Mouse (Mus musculus): ENCODE data around the gene Itsn2. TPM values are rescaled to one million over a fixed set of nuclear protein-coding genes. Genes with fewer than 3 reads are reported as not detected.
"Not testable (repeated sequence)": the region's sequence is repeated elsewhere in the genome, so short reads cannot be mapped to it uniquely, and the experiment has no call there.

Itsn2 gene
- polyA plus RNA-seq, 1 experiment from 2014 or later = 25.9 TPM

DNA sequence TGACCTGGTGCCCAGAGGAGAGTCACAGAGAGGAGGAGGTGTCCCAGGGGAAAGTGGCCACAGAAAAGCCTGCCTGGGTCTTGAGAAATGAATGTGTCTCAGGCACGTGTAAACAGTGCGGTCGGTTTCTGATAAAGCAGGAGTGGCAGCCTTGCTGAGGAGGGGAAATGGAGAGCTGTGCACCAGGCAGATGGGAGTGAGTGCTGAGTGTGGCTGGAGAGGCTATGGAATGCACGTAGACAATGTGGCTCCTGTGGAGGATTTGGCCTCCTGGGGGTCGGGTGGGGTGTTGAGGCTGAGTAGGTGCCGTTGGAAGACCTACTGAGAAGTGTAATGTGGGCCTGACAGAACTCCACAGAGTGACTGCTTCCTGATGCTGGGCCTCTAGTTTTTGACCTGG, 113.2 kb downstream of the Itsn2 start:
- not testable (repeated sequence) for H3K36me3 ChIP-seq (replicated peaks; ENCODE audit: control insufficient read depth, insufficient read depth, low read depth, low read length); H3K4me2 ChIP-seq (ENCODE audit: low read depth, low read length); ATAC-seq (replicated peaks; ENCODE audit: insufficient number of reproducible peaks, low FRiP score, low TSS enrichment, low read depth); H3K9me3 ChIP-seq (replicated peaks; ENCODE audit: control insufficient read depth, low read length); DNase-seq (ENCODE audit: low spot score); H3K9ac ChIP-seq (replicated peaks; ENCODE audit: low read length); H3K4me1 ChIP-seq (ENCODE audit: control insufficient read depth, insufficient read depth, low read length); H3K4me3 ChIP-seq (ENCODE audit: low read depth, low read length); H3K27ac ChIP-seq (replicated peaks; ENCODE audit: low read depth, low read length); H3K27me3 ChIP-seq (ENCODE audit: control insufficient read depth, insufficient read depth, low read length)
- WGBS = 73% methylated on average over 6 of the region's 6 CpGs

DNA sequence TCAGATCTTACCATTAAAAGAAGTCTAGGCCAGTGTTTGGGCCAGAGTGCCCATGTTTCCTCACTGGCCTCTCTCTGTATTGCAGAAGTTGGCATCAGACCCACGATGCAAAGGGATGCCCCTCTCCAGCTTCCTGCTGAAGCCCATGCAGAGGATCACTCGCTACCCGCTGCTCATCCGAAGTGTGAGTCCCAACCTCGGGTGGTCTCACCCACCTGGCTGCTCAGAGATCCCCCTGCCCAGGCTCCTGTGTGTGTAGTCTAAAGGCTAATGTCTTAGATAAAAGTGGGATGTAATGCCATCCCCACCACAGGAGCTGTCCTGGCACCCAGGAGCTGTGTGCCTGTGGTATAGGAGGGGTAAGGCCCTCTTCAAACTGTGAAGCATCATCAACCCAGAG, 113.7 kb downstream of the Itsn2 start:
- H3K4me2 ChIP-seq (ENCODE audit: low read depth, low read length) = no peak overlapping the region
- no peaks in the 10 kb centered on the region for H3K27me3 ChIP-seq (ENCODE audit: control insufficient read depth, insufficient read depth, low read length)
- 87% methylated on average over 5 of the region's 5 CpGs for WGBS
- no peaks in the 10 kb centered on the region for H3K36me3 ChIP-seq (replicated peaks; ENCODE audit: control insufficient read depth, insufficient read depth, low read depth, low read length)
- no peak overlapping the region for H3K9ac ChIP-seq (replicated peaks; ENCODE audit: low read length)
- ATAC-seq (replicated peaks; ENCODE audit: insufficient number of reproducible peaks, low FRiP score, low TSS enrichment, low read depth) (no peak), DNase-seq (ENCODE audit: low spot score) (no peak)
- H3K9me3 ChIP-seq (replicated peaks; ENCODE audit: control insufficient read depth, low read length) = no peaks in the 10 kb centered on the region
- H3K4me3 ChIP-seq (ENCODE audit: low read depth, low read length) = no peak overlapping the region
- no peaks in the 10 kb centered on the region for H3K4me1 ChIP-seq (ENCODE audit: control insufficient read depth, insufficient read depth, low read length)
- H3K27ac ChIP-seq (replicated peaks; ENCODE audit: low read depth, low read length) = no peak overlapping the region

DNA sequence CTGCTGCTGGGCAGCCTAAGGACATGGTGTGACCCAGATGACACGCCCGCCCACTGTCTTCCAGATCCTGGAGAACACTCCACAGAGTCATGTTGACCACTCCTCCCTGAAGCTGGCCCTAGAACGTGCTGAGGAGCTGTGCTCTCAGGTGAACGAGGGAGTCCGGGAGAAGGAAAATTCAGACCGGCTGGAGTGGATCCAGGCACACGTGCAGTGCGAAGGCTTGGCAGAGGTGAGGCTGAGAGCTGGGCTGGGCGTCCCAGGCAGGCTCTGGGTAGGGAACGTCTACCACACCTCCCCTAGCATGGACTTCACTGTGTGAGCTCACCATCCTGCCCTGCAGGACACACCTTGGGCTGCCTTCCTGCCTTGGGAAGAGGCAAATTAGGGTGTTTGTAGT, 114.5 kb downstream of the Itsn2 start:
- no peak overlapping the region for H3K4me2 ChIP-seq (ENCODE audit: low read depth, low read length)
- H3K4me1 ChIP-seq (ENCODE audit: control insufficient read depth, insufficient read depth, low read length) = no peaks in the 10 kb centered on the region
- H3K36me3 ChIP-seq (replicated peaks; ENCODE audit: control insufficient read depth, insufficient read depth, low read depth, low read length) = no peaks in the 10 kb centered on the region
- H3K9me3 ChIP-seq (replicated peaks; ENCODE audit: control insufficient read depth, low read length) = no peaks in the 10 kb centered on the region
- ATAC-seq (replicated peaks; ENCODE audit: insufficient number of reproducible peaks, low FRiP score, low TSS enrichment, low read depth) (no peak), DNase-seq (ENCODE audit: low spot score) (no peak)
- no peaks in the 10 kb centered on the region for H3K27me3 ChIP-seq (ENCODE audit: control insufficient read depth, insufficient read depth, low read length)
- H3K9ac ChIP-seq (replicated peaks; ENCODE audit: low read length) = no peak overlapping the region
- no peak overlapping the region for H3K4me3 ChIP-seq (ENCODE audit: low read depth, low read length)
- H3K27ac ChIP-seq (replicated peaks; ENCODE audit: low read depth, low read length) = no peak overlapping the region
- 85% methylated on average over 10 of the region's 10 CpGs for WGBS

DNA sequence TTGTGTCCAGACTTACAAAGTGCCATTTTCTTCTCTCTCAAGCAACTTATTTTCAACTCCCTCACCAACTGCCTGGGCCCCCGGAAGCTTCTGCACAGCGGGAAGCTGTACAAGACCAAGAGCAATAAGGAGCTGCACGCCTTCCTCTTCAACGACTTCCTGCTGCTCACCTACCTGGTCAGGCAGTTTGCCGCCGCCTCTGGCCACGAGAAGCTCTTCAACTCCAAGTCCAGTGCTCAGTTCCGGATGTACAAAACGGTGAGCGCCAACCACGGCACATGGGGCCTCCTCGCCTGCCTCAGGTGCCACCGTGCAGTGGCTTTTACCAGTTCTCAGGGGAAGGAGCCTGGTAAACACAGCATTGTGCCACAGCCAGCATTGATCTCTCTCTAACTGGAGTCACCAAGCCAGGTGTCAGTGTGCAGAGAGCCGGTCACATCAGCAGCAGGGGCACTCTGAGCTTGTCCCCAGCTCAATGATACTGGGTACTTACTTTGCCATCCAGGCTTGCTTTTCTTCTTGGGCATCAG, 115.1 kb downstream of the Itsn2 start:
- whole genome bisulfite sequencing = 86% methylated on average over 14 of the region's 14 CpGs

DNA sequence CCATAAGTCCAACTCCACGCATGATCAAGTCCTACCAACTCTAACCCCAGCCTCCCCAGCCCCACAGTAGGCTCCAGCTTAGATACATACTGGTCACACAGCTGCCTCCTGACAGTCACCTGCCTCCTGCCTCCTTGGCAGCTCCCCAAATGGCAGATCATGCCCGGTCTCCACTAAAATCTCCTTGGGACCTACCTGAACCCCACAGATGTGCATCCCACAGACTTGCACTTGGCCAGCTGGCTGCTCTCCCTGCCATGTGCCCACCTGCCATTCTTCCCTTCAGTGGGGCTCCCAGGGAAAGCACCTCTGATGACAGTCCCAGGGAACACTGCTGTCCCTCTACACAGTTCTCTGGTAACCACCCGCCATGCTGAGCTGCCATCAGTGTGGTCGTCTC, 115.9 kb downstream of the Itsn2 start:
- H3K27ac ChIP-seq (replicated peaks; ENCODE audit: low read depth, low read length) = no peak overlapping the region
- ATAC-seq (replicated peaks; ENCODE audit: insufficient number of reproducible peaks, low FRiP score, low TSS enrichment, low read depth) (no peak), DNase-seq (ENCODE audit: low spot score) (no peak)
- no peaks in the 10 kb centered on the region for H3K36me3 ChIP-seq (replicated peaks; ENCODE audit: control insufficient read depth, insufficient read depth, low read depth, low read length)
- no peaks in the 10 kb centered on the region for H3K27me3 ChIP-seq (ENCODE audit: control insufficient read depth, insufficient read depth, low read length)
- H3K4me3 ChIP-seq (ENCODE audit: low read depth, low read length) = no peak overlapping the region
- H3K4me1 ChIP-seq (ENCODE audit: control insufficient read depth, insufficient read depth, low read length) = no peaks in the 10 kb centered on the region
- H3K9me3 ChIP-seq (replicated peaks; ENCODE audit: control insufficient read depth, low read length) = no peaks in the 10 kb centered on the region
- H3K4me2 ChIP-seq (ENCODE audit: low read depth, low read length) = no peak overlapping the region
- no peak overlapping the region for H3K9ac ChIP-seq (replicated peaks; ENCODE audit: low read length)
- WGBS = 84% methylated on average over 4 of the region's 4 CpGs

More for the DNA sequence above, 115.1 kb downstream of the Itsn2 start:
- H3K4me3 ChIP-seq (ENCODE audit: low read depth, low read length) = no peak overlapping the region
- H3K27ac ChIP-seq (replicated peaks; ENCODE audit: low read depth, low read length) = no peak overlapping the region
- no peak overlapping the region for H3K4me2 ChIP-seq (ENCODE audit: low read depth, low read length)
- no peaks in the 10 kb centered on the region for H3K27me3 ChIP-seq (ENCODE audit: control insufficient read depth, insufficient read depth, low read length)
- H3K4me1 ChIP-seq (ENCODE audit: control insufficient read depth, insufficient read depth, low read length) = no peaks in the 10 kb centered on the region
- no peaks in the 10 kb centered on the region for H3K9me3 ChIP-seq (replicated peaks; ENCODE audit: control insufficient read depth, low read length)
- ATAC-seq (replicated peaks; ENCODE audit: insufficient number of reproducible peaks, low FRiP score, low TSS enrichment, low read depth) (no peak), DNase-seq (ENCODE audit: low spot score) (no peak)
- H3K36me3 ChIP-seq (replicated peaks; ENCODE audit: control insufficient read depth, insufficient read depth, low read depth, low read length) = no peaks in the 10 kb centered on the region
- no peak overlapping the region for H3K9ac ChIP-seq (replicated peaks; ENCODE audit: low read length)

DNA sequence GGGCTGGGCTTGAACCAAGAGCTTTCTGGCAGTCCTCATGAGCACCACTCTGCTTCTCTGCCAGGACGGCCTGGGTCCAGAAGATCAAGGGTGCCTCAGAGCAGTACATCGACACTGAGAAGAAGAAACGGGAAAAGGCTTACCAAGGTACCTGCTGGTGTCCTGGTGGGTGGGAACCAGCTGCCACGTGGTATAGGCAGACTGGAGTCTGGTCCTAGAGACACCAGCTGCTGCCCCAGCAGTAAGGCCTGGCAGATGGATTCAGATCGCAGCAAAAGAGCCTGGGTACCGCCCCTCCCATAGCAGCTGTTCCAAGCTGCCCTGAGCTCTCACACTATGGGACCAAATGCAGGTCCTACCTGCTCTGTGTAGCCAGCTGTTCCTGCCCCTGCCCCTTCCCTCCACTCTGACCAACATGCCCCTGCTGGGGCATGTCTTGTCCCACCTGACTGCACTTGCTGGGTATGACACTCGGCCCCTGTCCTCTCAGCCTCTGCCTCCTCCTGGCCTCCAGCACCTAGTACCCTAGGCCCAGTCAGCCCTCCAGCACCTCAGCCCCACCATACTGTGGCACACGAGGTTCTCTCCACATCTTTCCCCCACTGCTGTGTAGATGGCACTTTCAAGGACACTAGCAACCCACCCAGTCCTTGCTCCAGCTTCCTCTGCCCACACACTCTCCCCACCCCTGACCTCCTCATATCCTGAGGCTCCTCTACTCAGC, 116.6 kb downstream of the Itsn2 start:
- 87% methylated on average over 8 of the region's 8 CpGs for WGBS
- no peak overlapping the region for H3K4me2 ChIP-seq (ENCODE audit: low read depth, low read length)
- H3K36me3 ChIP-seq (replicated peaks; ENCODE audit: control insufficient read depth, insufficient read depth, low read depth, low read length) = no peaks in the 10 kb centered on the region
- no peaks in the 10 kb centered on the region for H3K9me3 ChIP-seq (replicated peaks; ENCODE audit: control insufficient read depth, low read length)
- DNase-seq (ENCODE audit: low spot score) (no peak), ATAC-seq (replicated peaks; ENCODE audit: insufficient number of reproducible peaks, low FRiP score, low TSS enrichment, low read depth) (no peak; the same call in 1 of the 2 replicates)
- H3K27me3 ChIP-seq (ENCODE audit: control insufficient read depth, insufficient read depth, low read length) = no peaks in the 10 kb centered on the region
- H3K4me1 ChIP-seq (ENCODE audit: control insufficient read depth, insufficient read depth, low read length) = no peaks in the 10 kb centered on the region
- H3K4me3 ChIP-seq (ENCODE audit: low read depth, low read length) = no peak overlapping the region
- no peak overlapping the region for H3K9ac ChIP-seq (replicated peaks; ENCODE audit: low read length)
- H3K27ac ChIP-seq (replicated peaks; ENCODE audit: low read depth, low read length) = no peak overlapping the region

DNA sequence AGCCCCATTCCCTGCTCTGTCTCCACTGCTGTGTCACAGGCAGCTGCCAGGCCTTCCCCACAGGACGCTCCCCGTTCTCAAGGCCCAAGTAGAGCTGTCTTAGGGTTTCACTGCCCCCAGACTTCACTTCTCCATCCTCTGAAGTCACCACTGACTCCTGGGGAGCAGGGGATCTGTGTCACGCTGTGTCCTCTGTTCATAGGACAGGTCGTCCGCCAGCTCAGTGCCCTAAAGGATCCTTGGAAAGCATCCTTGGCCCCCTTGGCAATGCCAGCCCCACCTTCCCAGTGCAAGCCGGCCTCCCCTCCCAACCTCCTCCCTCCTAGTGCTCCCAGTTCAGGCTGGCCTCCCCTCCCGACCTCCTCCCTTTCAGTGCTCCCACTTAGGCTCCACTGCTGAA, 117.5 kb downstream of the Itsn2 start:
- no peaks in the 10 kb centered on the region for H3K27me3 ChIP-seq (ENCODE audit: control insufficient read depth, insufficient read depth, low read length)
- 84% methylated on average over 7 of the region's 7 CpGs for WGBS
- no peaks in the 10 kb centered on the region for H3K9me3 ChIP-seq (replicated peaks; ENCODE audit: control insufficient read depth, low read length)
- no peaks in the 10 kb centered on the region for H3K4me1 ChIP-seq (ENCODE audit: control insufficient read depth, insufficient read depth, low read length)
- no peak overlapping the region for H3K4me3 ChIP-seq (ENCODE audit: low read depth, low read length)
- no peaks in the 10 kb centered on the region for H3K36me3 ChIP-seq (replicated peaks; ENCODE audit: control insufficient read depth, insufficient read depth, low read depth, low read length)
- ATAC-seq (replicated peaks; ENCODE audit: insufficient number of reproducible peaks, low FRiP score, low TSS enrichment, low read depth) (no peak), DNase-seq (ENCODE audit: low spot score) (no peak)
- no peak overlapping the region for H3K9ac ChIP-seq (replicated peaks; ENCODE audit: low read length)
- H3K4me2 ChIP-seq (ENCODE audit: low read depth, low read length) = no peak overlapping the region
- H3K27ac ChIP-seq (replicated peaks; ENCODE audit: low read depth, low read length) = no peak overlapping the region

DNA sequence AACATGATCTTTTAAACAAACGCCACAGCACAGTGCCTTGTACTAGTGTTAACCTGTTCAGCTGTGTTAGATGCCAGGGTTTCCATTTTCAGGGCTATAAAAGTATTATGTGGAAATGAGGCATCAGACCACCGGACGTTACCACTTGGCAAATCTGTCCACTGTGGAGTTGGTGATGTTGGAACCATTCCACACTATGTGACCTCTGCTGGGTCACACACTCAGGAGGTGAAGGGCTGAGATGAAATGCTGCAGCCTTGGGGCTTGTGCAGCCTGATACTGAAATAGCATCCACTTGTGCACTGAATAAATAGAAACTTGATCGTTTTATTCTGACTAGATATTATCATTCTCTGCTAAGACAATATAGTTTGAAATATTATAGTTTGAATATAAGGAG, 120.9 kb downstream of the Itsn2 start:
- Histone ChIP-seq H3K4me1 (ENCODE audit: control insufficient read depth, insufficient read depth, low read length) (no peaks in the 10 kb centered on the region), H3K36me3 (replicated peaks; ENCODE audit: control insufficient read depth, insufficient read depth, low read depth, low read length) (no peaks in the 10 kb centered on the region), H3K27ac (replicated peaks; ENCODE audit: low read depth, low read length) (no peak overlapping the region), H3K4me2 (ENCODE audit: low read depth, low read length) (no peak overlapping the region), H3K9me3 (replicated peaks; ENCODE audit: control insufficient read depth, low read length) (no peaks in the 10 kb centered on the region), H3K27me3 (ENCODE audit: control insufficient read depth, insufficient read depth, low read length) (no peaks in the 10 kb centered on the region), H3K4me3 (ENCODE audit: low read depth, low read length) (no peak overlapping the region), H3K9ac (replicated peaks; ENCODE audit: low read length) (no peak overlapping the region)
- no peak for DNase-seq (ENCODE audit: low spot score)
- no peak for ATAC-seq (replicated peaks; ENCODE audit: insufficient number of reproducible peaks, low FRiP score, low TSS enrichment, low read depth)
- 83% methylated on average over 4 of the region's 4 CpGs for WGBS

Measured in embryonic facial prominence, embryonic 11.5 days (tissue).